Mouse (Mus musculus) lung, adult 2 months (tissue): ENCODE results near the gene Gfer. TPM values are rescaled to one million over a fixed set of nuclear protein-coding genes. Genes with fewer than 3 reads are reported as not detected.
A peak's percentile ranks its signal among the peaks of the same experiment; 100 is the strongest.
"Not testable (repeated sequence)": the region's sequence is repeated elsewhere in the genome, so short reads cannot be mapped to it uniquely, and the experiment has no call there.

ENCODE experiments used
- DNase-seq: peaks from one replicate; pipeline ENCODE4 v3.0.0; 2022
- H3K4me1 ChIP-seq: fragments of 200-500 bp; 2 replicates; pipeline ENCODE4 v1.6.1; 2011; ENCODE audit warnings: low read length; ENCODE audit not compliant: control insufficient read depth, insufficient read depth
- H3K4me3 ChIP-seq: fragments of 200-500 bp; replicated peaks from 2 replicates; pipeline ENCODE3; 2011; ENCODE audit warnings: low read depth, mild to moderate bottlenecking, control low read depth, low read length; ENCODE audit errors: extremely low read depth
- CTCF ChIP-seq: fragments of 200-500 bp; IDR thresholded peaks from 2 replicates; pipeline ENCODE4 v1.5.1; 2011; ENCODE audit warnings: mild to moderate bottlenecking, low read length, control low read depth; ENCODE audit not compliant: insufficient read depth
- POLR2A ChIP-seq: fragments of 200-500 bp; IDR thresholded peaks from 2 replicates; pipeline ENCODE4 v1.6.1; 2011; ENCODE audit warnings: low read depth, mild to moderate bottlenecking, control low read depth, low read length, borderline replicate concordance; ENCODE audit errors: extremely low read depth
- WGBS: fragments of 180-500 bp; shearing (Covaris S2); methylation state at CpG from one replicate; pipeline ENCODE4 v1.1.7; 2018; 5-methylcytosine and 5-hydroxymethylcytosine counted together
- polyA plus RNA-seq: library from polyadenylated mRNA; depleted of rRNA; stranded (reverse); fragments of >200 nt; gene quantifications from 2 replicates; pipeline ENCODE4 v1.2.3, GENCODE M21; 2012

The Gfer gene
- polyA plus RNA-seq, 1 experiment: 13.7 TPM

GRCm38 (mm10) chr17:24674277-24674676 is 21.7 kb downstream of the Gfer start:
- 48% methylated on average over 7 of the region's 7 CpGs for WGBS

DNA sequence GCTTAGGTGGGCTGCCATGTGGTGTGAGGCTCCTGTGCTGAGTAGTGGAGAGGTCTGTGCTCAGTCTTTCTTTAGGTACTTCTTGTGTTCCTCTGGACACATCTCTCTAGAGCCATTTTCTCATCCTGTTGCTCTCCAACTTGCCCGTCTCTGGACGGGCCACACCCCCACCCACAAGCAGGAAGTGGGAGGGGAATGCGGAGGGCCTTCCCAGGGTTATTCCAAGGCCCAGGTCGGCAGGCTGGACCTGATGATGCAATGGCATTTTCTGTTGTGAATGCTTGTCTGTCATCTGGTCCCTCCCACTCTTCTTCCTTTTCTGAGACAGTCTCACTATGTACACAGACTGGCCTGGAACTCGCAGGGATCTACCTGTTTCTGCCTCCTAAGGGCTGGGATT is 23.8 kb downstream of the Gfer start:
- TF ChIP-seq CTCF (no peak), POLR2A (no peak)
- H3K4me1 ChIP-seq: peaks cover 16% of the 10 kb centered on the region
- 5% methylated on average over 5 of the region's 5 CpGs for WGBS
- no peak overlapping the region for H3K4me3 ChIP-seq
- DNase-seq: no peak

More at GRCm38 (mm10) chr17:24674277-24674676, 21.7 kb downstream of the Gfer start:
- DNase-seq: no peak
- TF ChIP-seq POLR2A (no peak), CTCF (no peak)
- H3K4me3 ChIP-seq: no peak overlapping the region
- H3K4me1 ChIP-seq: peaks cover 14% of the 10 kb centered on the region

DNA sequence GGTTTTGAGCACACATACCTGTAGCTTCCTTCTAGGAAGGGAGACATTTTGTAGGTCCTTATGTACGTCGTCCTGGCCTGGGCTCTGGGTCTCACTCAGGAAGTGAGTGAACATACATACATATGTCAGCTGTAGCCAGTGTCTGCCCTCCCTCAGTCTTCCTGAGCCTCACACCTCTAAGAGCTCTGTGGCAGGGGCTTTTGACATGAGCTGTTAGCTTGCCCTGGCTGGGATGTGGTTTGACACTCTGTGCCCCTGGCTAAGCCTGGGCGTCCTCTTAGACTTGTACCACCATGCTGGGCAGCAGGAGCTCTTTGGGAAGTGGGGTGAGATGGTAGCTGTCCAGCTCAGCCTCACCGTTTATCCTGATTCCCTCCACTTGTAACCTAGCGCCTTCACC is 24.6 kb downstream of the Gfer start:
- DNase-seq: no peak
- Histone ChIP-seq H3K4me1 (peaks cover 16% of the 10 kb centered on the region), H3K4me3 (no peak overlapping the region)
- no peak for TF ChIP-seq CTCF
- TF ChIP-seq POLR2A: no peak
- 40% methylated on average over 5 of the region's 5 CpGs for WGBS

GRCm38 (mm10) chr17:24670246-24670844 is 25.6 kb downstream of the Gfer start:
- WGBS: 3% methylated on average over 8 of the region's 8 CpGs
- Histone ChIP-seq H3K4me1 (peaks cover 16% of the 10 kb centered on the region), H3K4me3 (peak overlapping the region; percentile 76)
- no peak for DNase-seq
- TF ChIP-seq POLR2A (no peak), CTCF (no peak)

DNA sequence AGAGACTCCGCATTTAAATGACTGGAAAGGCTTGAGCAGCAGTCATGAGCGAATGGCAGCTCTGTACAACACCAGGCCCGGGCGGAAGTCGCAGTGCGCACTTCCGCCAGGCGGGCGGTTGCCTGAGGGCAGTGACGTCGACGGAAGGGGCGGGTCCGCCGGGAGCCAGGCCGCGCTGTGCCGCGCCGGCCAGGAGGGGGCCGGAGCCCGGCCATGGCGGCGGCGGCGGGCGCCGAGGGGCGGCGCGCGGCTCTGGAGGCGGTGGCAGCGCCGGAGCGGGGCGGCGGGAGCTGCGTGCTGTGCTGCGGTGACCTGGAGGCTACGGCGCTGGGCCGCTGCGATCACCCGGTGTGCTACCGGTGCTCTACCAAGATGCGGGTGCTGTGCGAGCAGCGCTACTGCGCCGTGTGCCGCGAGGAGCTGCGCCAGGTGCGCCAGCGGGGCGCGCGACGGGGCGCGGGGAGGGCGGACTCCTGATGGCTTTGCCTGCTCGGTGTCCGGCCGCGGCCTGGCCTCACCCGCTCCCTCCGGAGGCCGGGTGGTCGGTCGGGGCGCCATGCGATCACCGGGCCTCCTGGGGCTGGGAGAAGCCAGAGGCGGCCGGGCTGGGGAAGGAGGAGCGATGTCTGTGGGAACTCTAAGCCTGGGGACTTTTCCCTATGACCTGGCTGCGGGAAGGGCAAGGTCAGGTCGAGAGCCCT is 26.3 kb downstream of the Gfer start, which contains the start of gene Zfp598:
Gene Zfp598, plus strand, starts transcription at position 143 of the 701 bp plus-strand sequence.
- peak within 1 kb of the TSS; percentile 76 for H3K4me3 ChIP-seq
- peak; percentile 95 for DNase-seq
- H3K4me1 ChIP-seq: peaks cover 16% of the 10 kb centered on the region
- TF ChIP-seq POLR2A: peak; percentile 79
- TF ChIP-seq CTCF: no peak
- WGBS: 1% methylated on average over 64 of the region's 80 CpGs

GRCm38 (mm10) chr17:24669214-24669544 is 26.8 kb downstream of the Gfer start:
- Histone ChIP-seq H3K4me3 (peak overlapping the region; percentile 69), H3K4me1 (peaks cover 13% of the 10 kb centered on the region)
- WGBS: 7% methylated on average over 15 of the region's 15 CpGs
- not testable (repeated sequence) for DNase-seq

DNA sequence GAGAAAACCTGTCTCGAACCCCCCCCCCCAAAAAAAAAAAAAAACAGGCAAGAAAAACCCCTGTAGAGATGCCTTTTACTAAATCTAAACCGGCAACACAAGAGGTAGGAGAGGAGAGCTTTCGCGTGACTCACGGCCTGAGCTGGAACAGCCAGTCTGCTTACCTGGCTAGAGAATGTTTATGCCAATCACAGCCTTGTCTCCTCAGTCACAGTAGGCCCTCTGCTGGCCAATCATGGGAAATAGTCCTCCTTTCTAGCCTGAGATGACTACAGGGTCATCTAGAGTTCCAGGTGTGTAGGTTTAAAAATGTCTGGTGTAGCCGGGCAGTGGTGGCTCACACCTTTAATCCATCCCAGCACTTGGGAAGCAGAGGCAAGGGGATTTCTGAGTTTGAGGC is 28.5 kb downstream of the Gfer start:
- WGBS: 17% methylated on average over 6 of the region's 6 CpGs
- Histone ChIP-seq H3K4me3 (no peak overlapping the region), H3K4me1 (peaks cover 11% of the 10 kb centered on the region)
- TF ChIP-seq CTCF (peak; percentile 64), POLR2A (no peak)
- DNase-seq: peak; percentile 68

- H3K4me1 ChIP-seq: peaks cover 11% of the 10 kb centered on the region
- WGBS: 49% methylated on average over 7 of the region's 7 CpGs
Measured at GRCm38 (mm10) chr17:24667011-24667410, 28.9 kb downstream of the Gfer start.

GRCm38 (mm10) chr17:24658017-24658758 is 37.8 kb downstream of the Gfer start, which contains the start of gene Npw:
Npw (minus strand) TSS chr17:24658457.
- Histone ChIP-seq H3K4me1 (peaks cover 4% of the 10 kb centered on the region; the same call in 1 of the 2 replicates), H3K4me3 (peak within 1 kb of the TSS; percentile 40)
- 5% methylated on average over 47 of the region's 47 CpGs for WGBS
- peak; percentile 59 for DNase-seq
- TF ChIP-seq CTCF (no peak), POLR2A (no peak)

More at GRCm38 (mm10) chr17:24667011-24667410, 28.9 kb downstream of the Gfer start:
- not testable (repeated sequence) for H3K4me3 ChIP-seq, DNase-seq

GRCm38 (mm10) chr17:24654969-24655368 is 41.0 kb downstream of the Gfer start:
- TF ChIP-seq CTCF (no peak), POLR2A (no peak)
- no peak for DNase-seq
- 63% methylated on average over 4 of the region's 4 CpGs for WGBS
- H3K4me1 ChIP-seq: peaks cover 18% of the 10 kb centered on the region
- no peak overlapping the region for H3K4me3 ChIP-seq
